Mouse (Mus musculus): ENCODE data around the gene Sox14.
A peak's percentile ranks its signal among the peaks of the same experiment; 100 is the strongest.

Sox14 gene

DNA sequence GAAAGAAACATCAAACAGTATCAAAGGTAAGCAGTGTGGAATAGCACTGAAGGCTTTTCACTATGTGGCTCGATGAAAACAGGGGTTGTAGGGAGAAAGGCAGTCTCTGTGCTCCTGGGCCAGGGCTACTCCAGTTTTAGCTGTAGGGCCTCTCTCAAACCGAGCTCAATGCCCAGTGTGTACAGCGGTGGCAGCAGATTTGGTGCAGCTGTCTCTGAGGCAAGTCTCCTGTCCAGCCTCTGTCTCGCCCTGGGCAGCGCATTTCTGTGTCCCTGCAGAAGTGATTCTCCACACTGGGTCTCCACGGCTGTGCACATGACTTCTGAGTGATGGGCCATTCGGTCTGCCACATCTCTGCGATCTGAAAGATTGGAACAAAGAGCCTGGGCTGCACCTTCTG, 27.6 kb downstream of the Sox14 start:
- DNase-seq (ENCODE audit: low spot score), result no peak

DNA sequence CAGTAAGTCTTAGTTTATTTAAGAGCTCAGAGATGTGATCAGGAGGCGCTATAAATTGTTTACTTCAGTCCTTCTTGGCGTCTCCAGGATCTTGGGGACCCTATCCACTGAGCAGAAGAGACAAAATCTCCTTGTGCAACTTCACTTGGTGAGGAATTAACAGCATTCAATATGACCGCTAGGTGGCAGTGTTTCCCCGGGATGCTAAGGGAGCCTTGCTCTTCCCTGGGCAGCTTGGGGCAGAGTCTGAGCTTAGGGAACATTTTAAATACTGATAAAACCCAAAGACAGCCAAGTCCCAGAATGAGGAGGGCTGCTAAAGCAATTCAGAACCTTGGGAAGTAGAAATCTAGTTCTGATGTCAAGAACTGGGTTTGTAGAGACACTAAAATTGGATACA, 29.1 kb downstream of the Sox14 start:
- peak; percentile 50 for DNase-seq (ENCODE audit: low spot score)

DNA sequence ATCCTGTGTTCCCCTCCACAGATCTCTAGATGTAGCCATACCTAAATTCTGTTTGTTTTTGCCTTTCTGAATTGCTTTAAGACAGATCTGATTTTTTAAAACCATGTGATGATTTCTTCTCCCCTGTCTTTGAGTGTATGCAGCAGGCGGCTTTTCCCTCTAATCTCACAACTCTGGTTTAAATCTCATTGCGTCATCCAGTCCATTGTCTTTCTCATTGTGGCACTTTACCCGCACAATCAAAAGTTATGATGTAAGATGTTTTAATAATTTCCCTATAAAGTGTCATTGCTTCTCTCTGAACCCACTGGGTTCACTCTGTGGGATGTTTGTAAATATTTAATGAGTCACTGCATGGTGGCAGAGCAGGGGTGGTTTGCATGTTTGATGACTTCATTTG, 36.6 kb downstream of the Sox14 start:
- DNase-seq (ENCODE audit: low spot score), result no peak

DNA sequence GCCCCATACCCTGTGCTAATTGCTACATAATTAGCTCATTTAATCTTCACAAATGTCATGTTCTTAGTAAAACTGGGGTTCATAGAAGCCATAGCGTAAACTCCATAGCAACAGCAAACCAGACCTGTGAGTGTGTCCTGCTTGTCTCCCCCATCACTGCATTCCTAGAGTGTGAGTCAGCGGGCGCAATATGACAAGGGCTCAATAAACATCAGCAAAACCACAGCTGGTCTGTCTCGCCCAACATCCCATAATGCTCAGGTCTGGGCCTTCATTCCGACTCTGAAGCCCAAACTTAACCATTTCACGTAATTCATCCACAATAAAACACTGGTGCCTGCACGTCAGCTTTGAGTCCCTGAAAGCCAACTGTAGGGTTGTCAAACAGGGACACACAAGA, 37.1 kb downstream of the Sox14 start:
- DNase-seq (ENCODE audit: low spot score), result no peak

DNA sequence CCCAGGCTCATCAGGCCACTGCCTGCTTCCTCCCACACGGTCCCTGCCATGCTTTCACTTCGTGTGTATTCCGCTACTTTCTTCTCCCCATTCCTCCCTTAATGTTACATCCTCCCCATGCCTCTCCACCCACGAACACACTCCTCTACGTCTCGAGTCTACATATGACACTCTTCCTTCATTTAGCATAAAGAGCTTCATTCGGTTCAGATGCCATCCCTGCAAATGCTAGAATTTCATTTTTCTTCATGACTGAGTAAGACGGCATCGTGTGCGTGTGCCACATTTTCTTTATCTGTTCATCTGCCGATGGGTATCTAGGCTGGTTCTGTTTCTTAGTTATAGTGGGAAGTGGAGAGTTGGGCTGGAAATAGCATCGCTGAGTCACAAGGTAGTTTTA, 39.3 kb downstream of the Sox14 start:
- no peak for DNase-seq (ENCODE audit: low spot score)

DNA sequence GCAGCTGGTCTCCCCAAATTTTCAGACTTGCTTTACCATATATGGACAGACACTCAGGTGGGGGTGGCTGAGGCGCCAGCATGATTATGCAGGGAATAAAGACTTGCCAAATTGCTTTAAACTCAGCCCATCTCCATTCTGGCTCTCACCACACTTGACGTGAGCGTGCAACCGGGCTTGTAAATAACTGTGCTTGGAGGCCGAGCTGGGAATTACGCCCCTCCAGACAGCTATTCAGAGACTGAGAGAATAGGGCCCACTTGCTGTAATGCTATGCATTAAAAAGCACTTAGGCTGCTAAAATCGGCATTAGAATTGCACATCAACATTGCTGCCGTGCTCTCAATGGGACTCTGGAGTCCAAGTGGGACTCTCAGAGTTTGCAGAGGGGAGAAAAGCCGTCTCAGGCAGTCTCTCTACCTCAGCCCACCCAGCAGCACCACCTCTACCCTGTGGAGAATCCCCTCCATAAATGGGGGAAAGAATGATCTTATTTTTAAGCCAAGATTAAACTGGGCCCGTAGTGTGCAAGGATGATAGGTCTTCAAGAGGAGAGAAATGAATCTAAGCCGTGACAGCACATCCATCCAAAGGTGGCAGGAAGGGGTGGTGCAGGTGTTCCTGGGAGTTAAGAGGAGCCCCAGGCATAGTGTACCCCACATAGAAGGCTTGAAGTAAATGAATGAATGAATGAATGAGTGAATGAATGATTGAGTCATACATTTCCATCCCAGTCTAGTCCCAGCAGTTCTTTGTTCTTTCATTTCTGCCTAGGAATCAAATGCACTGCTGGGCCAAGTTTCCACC, 40.1 kb downstream of the Sox14 start:
- no peak for DNase-seq (ENCODE audit: low spot score)
